Mouse (Mus musculus) liver, embryonic 14.5 days (tissue): ENCODE data around the gene Col23a1.

Source experiments
- CTCF ChIP-seq: IDR thresholded peaks from 2 replicates; pipeline ENCODE4 v1.5.1; 2016; ENCODE audit warnings: antibody characterized with exemption, low read depth, control low read depth
- EP300 ChIP-seq: IDR thresholded peaks from 2 replicates; pipeline ENCODE4 v1.6.1; 2016; ENCODE audit warnings: antibody characterized with exemption, low read depth

- TF ChIP-seq EP300: no peak
- no peak for TF ChIP-seq CTCF
Observed at GRCm38 (mm10) chr11:51595459-51596083, 305.9 kb downstream of the Col23a1 start.
